Mouse (Mus musculus): Measurements from ENCODE around the gene Ccnk.

- TF ChIP-seq CTCF (IDR thresholded peaks at IDR 0.05; ENCODE audit: low read depth), result no peak
- no peak for TF ChIP-seq EP300 (IDR thresholded peaks at IDR 0.05; ENCODE audit: low read depth)
Measured at GRCm38 (mm10) chr12:108203895-108204294, 24.5 kb downstream of the Ccnk start.
